Mouse (Mus musculus): ENCODE measurements around the gene Lrrc7.

DNA sequence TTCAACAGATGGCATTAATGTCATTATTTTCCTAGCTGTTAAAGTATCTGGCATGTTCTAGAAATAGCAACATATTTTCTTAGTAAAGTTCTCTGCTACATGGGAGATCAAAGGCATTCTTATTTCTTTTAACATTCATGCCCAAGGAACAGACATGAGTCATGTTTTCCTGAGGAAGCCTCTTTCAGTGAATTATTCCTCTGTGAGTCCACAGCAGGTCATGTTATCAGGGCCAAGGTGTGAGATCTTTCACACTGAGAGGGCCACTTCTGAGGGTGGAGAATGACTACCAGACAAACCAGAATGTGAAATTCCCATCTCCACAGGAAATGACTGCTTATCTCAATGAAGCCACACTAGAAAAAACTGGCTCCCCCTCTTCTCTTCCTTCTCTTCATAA is 309.4 kb downstream of the Lrrc7 start:
- no peak for TF ChIP-seq CTCF (IDR thresholded peaks at IDR 0.05; ENCODE audit: extremely low read depth, insufficient read length, insufficient replicate concordance, low read depth, low read length)
- no peak for TF ChIP-seq POLR2A (IDR thresholded peaks at IDR 0.05; ENCODE audit: low read depth, low read length)
